Mouse (Mus musculus): ENCODE measurements around the gene Cstb.

Gene Cstb

DNA sequence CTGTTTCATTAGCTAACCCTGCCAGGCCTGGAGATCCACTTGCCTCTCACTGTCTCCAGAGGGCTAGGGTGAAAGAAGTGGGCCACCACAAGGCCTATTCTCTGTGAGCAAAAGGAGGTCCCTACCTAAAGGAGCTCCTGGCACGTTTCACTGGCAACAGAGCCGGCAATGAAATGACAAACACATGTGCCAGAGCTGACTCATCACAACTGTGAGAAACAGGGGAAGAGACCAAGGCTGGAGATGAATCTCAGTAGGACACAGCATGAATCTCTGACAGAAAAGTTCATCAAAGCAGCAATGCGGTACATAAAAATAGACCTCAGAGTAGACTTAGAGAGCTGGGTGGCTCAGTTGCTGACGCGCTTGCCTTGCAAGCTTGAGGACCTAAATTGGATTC lies 7.6 kb upstream of the Cstb start:
- no peak for DNase-seq (ENCODE audit: low spot score in 2 of 2)

DNA sequence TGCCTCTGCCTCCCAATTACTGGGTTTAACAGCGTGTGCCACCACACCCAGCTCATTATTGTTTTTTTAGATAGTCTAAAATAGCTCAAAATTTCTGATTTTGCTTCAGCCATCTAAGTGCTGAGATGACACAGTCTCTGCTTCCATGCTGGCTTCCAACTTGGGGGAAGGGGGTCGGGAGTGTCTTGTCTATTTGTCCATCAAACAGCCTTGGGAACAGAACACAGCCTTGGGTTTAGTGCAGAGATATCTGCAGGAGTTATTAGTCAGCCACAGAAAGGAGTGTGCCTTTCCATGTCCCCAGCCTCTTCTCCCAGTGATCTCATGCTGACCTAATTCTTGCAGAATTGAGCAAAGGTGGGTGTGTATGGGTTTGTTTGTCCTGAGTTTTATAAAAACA lies 6.7 kb upstream of the Cstb start:
- DNase-seq (ENCODE audit: low spot score in 2 of 2): no peak

DNA sequence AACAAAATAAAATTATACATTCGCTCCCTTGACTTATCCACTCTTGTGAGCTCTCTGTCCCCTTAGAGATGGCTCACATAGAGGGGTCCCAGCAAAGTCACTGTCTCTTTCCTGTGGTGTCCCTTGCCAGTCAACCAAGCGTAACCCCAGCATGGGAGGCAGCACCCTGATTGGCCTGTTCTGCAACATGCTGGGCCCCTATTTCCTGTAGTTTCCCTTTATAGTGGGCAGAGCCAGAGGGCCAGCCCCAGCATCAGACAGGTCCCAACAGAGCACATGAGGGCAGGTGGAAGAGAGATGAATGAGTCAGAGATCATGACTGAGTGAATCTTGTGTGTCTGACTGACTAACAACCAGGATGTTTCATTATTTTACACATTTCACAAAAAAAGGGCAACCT lies 4.5 kb upstream of the Cstb start:
- DNase-seq (ENCODE audit: low spot score in 2 of 2): no peak

DNA sequence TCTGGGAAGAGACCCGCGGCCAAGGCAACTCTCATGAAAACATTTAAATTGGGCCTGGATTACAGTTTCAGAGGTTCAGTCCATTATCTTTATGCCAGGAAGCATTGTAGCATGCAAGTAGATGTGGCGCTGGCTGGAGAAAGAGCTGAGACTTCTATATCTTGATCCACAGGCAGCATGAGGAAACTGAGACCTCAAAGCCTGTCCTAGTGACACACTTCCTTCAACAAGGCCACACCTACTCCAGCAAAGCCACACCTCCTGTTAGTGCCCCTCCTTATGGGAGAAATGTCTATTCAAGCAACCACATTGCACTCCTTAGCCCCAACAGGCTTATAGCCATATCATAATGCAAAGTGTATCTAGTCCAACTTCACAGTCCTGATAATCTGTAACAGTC lies 2.9 kb upstream of the Cstb start:
- no peak for DNase-seq (ENCODE audit: low spot score in 2 of 2)

DNA sequence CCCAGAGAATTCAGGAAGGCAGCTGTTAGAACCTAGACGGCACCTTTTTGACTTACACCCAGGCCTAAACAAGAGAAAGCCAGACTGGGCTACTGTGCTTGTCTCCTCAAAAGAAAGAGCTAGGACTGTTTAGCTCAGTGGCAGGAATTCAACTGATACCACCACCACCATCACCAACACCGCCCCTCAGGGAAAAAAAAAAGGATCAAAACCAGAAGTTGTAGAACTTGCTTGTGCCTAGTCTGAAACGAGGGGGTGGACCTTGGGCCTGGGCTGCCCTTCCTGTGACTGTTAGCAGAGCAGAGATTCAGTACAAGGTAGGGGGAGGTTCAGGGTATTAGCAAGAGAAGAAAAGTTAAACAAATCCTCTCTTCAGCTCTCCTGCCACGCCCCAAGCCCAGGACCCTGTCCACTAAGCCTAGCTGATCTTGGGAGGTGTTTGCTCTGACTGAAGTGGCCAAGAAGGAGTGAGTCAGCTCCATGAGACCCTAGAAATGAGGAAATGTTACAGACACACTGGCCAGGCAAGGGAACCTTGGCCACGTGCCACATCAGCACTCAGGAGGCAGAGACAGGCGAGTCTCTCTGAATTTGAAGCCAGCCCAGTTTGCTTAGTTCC lies 757 bp downstream of the Cstb start:
- DNase-seq (ENCODE audit: low spot score in 2 of 2): no peak

DNA sequence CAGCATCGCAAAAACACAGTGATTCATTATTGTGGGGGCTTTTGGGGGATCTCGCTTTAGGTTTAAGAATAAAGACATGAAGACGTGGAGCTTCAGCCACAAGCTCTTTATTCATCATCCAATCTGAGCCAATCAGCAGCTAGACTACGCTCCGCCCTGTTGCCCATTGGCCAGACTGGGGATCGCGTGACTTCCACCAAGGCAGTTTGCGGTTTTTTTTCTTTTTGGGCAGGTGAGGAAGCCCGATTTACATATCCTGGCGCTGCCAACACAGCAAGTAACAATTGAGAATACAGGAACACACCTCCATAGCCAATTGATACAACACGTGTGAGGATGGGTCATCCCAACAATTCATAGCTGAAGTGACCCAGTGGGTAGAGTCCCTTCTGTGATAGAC lies 2.6 kb downstream of the Cstb start:
- DNase-seq (ENCODE audit: low spot score in 2 of 2): no peak

DNA sequence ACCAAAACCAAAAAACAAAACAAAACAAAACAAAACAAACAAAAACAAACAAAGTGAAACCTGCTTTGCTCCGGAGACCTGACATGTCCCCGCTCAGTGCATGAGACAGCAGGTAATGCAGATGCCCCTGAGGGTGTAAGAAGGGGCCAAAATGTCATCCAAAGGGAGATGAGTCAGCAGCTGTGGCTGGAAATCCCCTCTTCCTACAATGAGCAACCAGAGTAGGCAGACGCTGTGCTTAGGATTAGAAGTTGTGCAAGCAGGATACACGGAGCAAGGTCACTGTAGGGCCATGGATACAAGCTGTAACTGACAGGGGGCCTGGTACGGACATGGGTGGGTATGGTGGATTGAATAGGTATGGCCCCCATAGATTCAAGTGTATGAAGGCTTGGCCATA lies 3.7 kb downstream of the Cstb start:
- no peak for DNase-seq (ENCODE audit: low spot score in 2 of 2)

DNA sequence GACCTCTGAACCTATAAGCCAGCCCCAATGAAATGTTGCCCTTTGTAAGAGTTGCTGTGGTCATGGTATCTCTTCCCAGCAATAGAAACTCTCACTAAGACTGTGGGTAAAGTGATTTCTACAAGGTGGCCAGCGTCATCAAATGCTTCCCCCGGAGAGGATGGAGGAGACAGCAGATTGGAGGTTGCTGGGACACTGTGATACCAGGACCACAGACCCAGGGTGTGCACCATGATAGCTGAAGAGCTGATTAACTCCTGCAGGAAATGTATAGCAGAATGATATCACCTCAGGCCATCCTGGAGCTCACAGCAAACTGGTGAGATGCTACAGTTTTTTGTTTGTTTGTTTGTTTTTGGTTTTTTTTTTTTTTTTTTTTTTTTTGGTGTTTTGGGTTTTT lies 4.3 kb downstream of the Cstb start:
- no peak for DNase-seq (ENCODE audit: low spot score in 2 of 2)

DNA sequence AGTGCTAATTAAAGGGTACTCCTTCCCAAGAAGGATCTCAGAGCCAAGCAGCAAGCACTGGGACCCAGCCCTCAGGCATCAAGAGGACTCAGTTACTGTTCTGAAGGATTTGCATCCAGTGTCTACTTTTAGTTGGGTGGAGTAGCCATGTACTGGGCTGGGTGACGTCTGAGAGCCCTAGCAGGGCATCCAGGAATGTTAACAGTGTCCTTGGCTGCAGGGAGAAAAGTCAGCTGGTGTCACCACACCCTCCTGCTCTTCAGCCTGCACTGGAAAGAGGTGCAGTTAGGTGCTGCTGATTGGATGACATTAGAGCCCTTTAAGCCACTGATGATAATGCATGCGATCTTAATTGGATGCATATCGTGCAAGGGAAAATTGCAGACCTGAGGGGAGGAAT lies 7.4 kb downstream of the Cstb start:
- no peak for DNase-seq (ENCODE audit: low spot score in 2 of 2)

DNA sequence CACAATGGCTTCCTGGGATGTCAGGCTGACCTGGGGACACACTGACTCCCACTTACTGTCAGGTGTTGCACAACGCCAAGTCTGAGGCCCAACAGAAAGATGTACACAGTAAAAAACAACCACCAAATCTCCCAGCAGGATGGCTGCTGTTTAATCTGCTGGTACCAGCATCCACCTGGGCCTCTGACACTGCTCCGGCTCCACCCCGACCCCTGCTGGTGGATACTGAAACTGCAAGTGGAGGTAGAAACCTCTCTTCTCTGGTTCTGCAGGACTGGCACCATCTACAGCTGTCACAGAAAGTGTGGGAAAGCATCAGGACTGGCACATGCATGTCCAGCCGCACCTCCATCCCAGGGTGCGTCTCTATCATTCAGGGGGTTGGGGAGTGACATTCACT lies 12.6 kb downstream of the Cstb start:
- DNase-seq (ENCODE audit: low spot score in 2 of 2): peak; percentile 83 to 87

DNA sequence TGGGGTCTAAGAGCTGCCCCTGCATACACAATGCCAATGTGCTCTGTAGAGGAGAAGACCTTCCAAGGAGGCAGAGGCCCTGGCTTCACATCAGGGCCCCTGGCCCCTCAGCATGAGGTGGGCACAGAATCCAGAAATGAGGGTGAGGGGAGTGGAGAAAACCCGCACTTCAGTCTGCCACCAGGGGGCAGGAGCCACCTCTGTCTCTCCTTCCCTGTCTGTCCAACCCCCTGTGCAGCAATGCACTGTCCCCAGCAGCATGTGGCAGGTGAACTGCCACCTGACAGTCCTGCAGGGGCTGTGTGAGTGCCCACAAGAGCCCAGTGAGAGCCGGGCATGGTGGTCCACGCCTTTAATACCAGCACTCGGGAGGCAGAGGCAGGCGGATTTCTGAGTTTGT lies 14.1 kb downstream of the Cstb start:
- DNase-seq (ENCODE audit: low spot score in 2 of 2): no peak

DNA sequence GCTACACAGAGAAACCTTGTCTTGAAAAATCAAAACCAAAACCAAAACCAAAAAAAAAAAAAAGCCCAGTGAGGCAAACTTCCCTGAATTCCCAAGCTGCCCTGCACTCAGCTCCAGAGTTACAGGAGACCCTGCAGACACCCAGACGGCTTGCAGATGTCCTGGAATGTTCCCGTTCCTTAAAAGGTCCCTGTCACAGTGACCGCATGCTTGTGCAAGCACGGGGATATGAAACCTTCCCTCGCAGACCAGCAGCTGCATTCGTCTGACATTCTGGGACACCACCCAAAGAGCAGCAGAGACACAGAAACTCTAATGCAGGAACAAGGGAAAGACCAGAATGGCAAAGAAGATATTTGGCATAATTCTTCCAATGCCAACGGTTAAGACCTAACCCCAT lies 14.5 kb downstream of the Cstb start:
- no peak for DNase-seq (ENCODE audit: low spot score in 2 of 2)

DNA sequence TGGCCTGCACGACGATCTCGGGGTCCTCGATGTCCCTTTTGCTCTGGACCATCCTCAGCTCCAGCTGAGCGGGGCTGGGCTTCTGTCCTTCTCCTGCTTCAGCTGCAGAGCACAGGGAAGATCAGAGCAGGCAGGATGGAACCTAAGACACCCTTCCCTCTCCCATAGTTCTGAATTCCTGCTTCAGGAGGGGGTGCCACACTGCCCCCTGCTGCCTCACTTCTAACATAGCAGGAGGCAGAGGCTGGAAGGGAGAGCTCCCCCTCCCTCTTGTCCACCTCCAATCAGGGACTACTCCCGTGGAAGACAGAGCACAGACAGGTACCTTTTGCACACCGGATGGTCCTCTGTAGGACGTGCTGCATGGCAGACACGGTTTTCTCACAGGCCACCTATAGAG lies 15.3 kb downstream of the Cstb start:
- DNase-seq (ENCODE audit: low spot score in 2 of 2): no peak

DNA sequence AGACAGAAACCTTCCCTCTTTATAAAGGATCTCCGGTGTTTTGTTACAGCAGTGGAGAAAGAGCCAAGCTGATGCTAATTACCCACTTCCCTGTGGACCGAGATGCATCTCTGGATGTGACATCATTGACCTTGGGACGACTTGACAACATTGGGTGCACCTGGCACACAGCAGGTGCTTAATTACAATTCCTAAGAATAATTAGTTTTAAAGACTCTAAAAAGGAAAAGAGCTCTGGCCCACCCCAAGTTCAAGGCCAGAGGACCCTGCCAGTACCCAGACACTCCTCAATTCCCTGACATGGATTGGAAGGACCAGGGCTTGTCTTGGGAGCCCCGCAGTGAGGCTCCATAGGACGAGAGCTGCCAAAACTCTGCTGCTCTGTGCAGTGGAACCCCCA lies 16.1 kb downstream of the Cstb start:
- DNase-seq (ENCODE audit: low spot score in 2 of 2): no peak

DNA sequence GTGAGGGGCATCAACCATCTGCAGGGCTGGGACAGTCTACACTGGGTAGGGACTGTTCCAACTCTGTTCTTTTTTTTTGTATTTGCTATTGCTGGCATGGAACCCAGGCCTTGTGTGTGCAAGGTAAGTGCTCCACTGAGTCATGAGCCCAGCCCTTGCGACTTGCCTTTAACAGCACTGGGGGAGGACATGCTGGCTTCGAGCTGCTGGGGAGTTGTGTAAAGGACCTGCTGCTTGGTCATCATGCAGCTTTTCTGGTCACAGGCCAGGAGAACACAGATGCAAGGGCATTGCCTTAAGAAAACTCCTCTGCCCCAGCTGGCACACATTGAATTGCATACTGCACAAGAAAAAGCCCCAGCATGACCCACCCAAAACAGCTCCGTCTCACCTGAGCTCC lies 16.8 kb downstream of the Cstb start:
- no peak for DNase-seq (ENCODE audit: low spot score in 2 of 2)

DNA sequence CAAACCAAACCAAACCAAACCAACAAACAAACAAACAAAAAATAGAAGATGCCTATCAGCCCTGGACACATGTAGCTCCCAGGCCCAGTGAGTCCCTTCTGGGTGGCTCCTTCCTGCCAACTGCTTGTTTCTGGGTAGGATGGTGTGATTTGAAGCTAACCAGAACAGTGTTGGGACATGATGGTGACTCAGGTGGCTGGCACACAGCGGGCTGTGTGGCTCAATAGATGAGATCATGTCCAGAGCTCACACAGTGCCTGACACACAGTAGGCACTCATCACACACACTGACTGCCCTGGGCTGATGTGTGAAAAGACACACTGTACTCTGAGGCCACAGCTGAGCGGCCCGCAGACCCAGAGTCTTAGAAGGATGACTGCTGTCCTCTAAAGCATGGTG lies 20.7 kb downstream of the Cstb start:
- DNase-seq (ENCODE audit: low spot score in 2 of 2): no peak

DNA sequence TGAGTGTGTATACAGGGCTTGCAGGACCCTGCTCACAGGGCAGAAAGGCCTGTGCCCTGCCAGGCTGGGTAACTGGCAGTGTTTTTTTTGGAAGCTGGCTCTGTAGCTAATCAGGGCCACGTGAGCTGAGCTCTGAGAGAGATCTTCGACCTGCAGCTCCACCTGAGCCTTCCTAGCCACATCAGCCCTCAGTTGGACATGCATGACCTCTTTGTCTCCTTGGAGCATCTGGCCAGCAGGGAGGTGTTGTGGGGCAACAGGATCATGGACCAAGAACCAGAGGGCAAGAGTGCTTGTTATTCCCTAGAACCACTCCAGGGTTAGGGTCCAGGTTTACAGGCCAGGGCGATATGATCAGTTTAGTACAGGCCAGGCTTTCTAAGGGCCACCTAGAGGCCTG lies 21.9 kb downstream of the Cstb start:
- no peak for DNase-seq (ENCODE audit: low spot score in 2 of 2)

DNA sequence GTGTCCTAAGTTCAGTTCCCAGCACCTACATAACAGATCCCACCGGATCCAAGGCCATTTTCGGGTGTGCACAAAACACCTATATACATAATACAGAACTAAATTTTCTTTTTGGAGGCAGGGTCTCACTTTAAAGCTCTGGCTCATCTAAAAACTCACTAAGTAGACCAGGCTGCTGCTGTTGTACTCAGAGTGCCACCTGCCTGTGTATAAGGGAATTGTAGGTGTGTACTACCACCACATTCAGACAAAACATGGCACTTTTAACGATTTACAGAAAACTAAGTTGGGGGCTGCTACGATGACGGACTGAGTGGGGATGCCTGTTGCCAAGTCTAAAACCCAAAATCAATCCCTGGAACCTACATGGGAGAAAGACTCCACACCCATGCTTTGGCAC lies 25.3 kb downstream of the Cstb start:
- no peak for DNase-seq (ENCODE audit: low spot score in 2 of 2)

DNA sequence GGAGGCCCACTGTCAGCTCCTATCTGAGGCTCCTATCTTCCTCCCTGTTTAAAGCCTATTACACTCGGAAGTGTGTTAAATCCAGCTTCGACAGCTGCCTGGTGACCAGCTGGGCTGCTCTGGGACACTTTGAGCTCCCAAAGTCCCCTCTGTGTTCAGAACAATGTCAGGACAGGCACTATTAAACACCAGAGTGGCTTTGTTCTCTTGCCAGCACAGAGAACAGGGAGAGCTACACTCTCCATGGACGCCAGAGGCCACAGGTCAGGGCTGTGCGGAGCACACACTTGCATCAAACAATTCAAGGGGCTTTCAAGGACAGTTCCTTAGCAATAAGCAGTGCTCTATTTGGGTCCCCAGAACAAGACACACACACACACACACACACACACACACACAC lies 27.2 kb downstream of the Cstb start:
- no peak for DNase-seq (ENCODE audit: low spot score in 2 of 2)

DNA sequence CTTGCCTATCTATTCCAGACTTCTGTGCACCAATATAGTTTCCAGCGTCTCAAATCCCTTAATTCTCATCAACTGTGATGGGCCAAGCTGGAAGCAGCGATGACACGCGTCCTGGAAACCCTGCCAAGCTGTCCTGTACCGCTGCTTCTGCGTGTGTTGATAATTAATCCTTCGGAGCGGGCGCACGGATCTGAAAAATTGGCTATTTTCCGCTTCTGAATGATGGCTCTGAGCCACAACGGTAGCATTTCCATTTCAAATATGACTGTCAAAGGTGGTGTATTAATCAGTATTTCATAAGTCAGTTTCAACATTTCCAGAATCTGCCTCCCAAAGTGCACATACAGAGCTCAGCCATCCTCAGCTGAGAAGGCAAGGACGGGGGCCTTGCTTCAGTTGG lies 31.2 kb downstream of the Cstb start:
- no peak for DNase-seq (ENCODE audit: low spot score in 2 of 2)

DNA sequence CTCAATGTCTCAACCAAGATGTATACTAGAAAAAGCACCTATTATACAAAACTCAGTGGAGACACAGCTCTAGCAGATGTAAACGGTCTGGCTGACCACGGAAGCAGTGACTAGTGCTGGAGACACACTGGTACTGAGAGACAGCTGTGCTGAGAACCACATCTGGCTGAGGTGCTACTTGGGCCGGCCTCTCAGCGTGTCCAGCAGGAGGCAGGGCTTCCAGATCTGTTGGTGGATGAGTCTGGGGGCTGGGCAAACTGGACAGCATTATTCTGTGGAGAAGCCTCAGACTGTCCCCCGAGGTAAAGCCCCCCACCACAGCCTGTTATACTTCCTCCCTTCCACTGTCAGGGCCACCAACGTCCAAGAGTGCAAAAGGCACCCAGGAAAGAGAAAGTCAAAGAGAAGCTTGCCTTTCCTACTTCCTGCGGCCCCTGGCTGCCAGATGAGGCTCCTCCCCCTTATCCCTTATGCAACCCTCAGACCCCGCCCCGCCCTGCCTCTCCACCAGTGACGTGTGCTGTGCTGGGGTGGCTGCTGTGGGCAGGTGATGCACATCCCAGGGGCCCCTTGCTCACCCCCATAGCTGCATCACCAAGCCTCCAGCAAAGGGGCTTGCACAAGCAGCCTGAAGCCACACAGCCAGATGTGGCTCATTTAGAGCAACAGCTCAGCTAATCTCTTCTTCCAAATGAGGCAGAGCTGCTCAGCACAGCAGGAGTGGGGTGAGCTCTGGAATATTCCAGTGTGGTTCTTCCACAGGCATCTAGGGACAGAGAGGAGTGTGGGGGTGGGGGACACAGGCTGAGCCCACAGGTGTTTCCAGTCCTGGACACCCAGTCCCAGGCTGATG lies 32.3 kb downstream of the Cstb start:
- DNase-seq (ENCODE audit: low spot score in 2 of 2): no peak

DNA sequence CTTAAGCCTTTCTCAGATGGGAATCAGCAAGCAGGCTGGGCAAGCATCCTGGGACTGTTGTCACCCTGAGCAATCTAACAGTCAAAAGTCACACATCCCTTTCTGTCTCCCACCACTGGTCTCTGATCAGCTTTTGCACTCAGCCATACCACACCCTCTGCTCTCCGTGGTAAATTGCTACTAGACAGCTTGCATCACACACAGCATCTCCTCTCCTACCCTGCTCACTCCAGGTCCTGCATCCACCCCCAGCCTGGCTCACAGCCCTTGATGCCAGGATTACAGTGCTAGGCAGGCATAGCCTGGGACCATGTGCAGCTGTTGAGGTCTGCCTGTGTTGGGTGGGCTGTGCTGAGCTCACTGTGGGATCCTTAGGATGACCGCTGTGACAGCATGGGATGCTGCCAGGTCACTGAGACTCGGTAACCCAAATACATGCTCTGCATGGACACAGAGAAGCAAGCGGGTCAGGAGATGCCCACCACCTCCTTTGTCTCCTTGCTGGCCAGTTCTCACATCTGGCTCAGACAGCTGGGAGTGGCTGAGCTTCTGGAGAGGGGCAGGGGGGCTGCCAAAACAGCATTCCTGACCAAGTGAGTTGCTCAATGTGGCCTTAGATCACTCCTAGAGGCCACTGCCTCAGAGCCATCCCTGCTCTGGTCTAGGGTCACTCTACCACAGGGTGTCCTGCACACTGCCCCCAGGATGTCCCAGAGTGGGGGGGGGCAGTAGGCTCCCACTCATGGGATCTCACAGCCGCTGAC lies 33.1 kb downstream of the Cstb start:
- DNase-seq (ENCODE audit: low spot score in 2 of 2): no peak

DNA sequence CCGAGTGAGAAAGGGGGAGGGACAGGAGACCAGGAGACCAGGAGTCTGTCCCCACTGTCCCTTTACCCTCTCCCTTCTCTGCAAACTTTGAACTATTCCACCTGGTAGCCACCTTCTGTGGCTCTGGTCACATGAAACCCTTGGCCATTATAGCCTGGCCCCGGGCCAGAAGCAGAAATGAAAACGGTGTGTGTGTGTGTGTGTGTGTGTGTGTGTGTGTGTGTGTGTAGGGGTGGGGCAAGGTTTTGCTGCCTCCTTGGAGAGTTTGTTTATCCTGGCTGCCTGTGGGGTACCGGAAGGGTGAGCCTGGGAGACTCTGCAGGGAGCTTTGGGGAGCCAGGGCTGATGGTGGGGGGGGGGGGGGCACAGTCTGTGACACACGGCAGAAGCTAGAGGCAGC lies 35.0 kb downstream of the Cstb start:
- DNase-seq (ENCODE audit: low spot score in 2 of 2): no peak

Measured in cerebellum, postnatal 4 days (tissue).